Mouse (Mus musculus) cerebellum, postnatal 10 days (tissue): Measurements from ENCODE around the gene Arhgef17.

Experiments used
- DNase-seq, 2 experiments: peaks; one replicate each; pipeline ENCODE4 v3.0.0; 2021; ENCODE audit warnings: mixed read lengths in 2 of 2

The Arhgef17 gene

GRCm38 (mm10) chr7:100938106-100938505, 6.2 kb upstream of the Arhgef17 start:
- DNase-seq: peak; percentile 74 to 85

GRCm38 (mm10) chr7:100937481-100937880, 5.6 kb upstream of the Arhgef17 start:
- DNase-seq: no peak

GRCm38 (mm10) chr7:100933520-100933919, 1.6 kb upstream of the Arhgef17 start:
- no peak for DNase-seq

- peak; percentile 82 to 83 for DNase-seq
These were observed 637 bp upstream of the Arhgef17 start for GRCm38 (mm10) chr7:100932481-100933007.

- DNase-seq: peak; percentile 32 to 45
These were observed 486 bp downstream of the Arhgef17 start for GRCm38 (mm10) chr7:100931316-100931925.

GRCm38 (mm10) chr7:100930619-100931315, 1.1 kb downstream of the Arhgef17 start:
- no peak for DNase-seq

GRCm38 (mm10) chr7:100929639-100930303, 2.1 kb downstream of the Arhgef17 start:
- no peak for DNase-seq

- DNase-seq: no peak
These were observed 3.5 kb downstream of the Arhgef17 start for GRCm38 (mm10) chr7:100928456-100928855.

- DNase-seq: no peak
These were observed 4.5 kb downstream of the Arhgef17 start for GRCm38 (mm10) chr7:100927287-100928000.

GRCm38 (mm10) chr7:100926311-100926923, 5.5 kb downstream of the Arhgef17 start:
- DNase-seq: no peak

- DNase-seq: no peak
These were observed 7.0 kb downstream of the Arhgef17 start for GRCm38 (mm10) chr7:100924674-100925445.

- DNase-seq: no peak
These were observed 7.7 kb downstream of the Arhgef17 start for GRCm38 (mm10) chr7:100924200-100924599.

GRCm38 (mm10) chr7:100922907-100923306, 9.0 kb downstream of the Arhgef17 start:
- peak; percentile 65 to 75 for DNase-seq

- DNase-seq: no peak
These were observed 10.6 kb downstream of the Arhgef17 start for GRCm38 (mm10) chr7:100921289-100921688.

GRCm38 (mm10) chr7:100919809-100920107, 12.1 kb downstream of the Arhgef17 start:
- DNase-seq: no peak

- no peak for DNase-seq
These were observed 12.7 kb downstream of the Arhgef17 start for GRCm38 (mm10) chr7:100919006-100919808.

- DNase-seq: no peak
These were observed 13.7 kb downstream of the Arhgef17 start for GRCm38 (mm10) chr7:100918176-100918575.

- no peak for DNase-seq
These were observed 14.2 kb downstream of the Arhgef17 start for GRCm38 (mm10) chr7:100917751-100918150.

- no peak for DNase-seq
These were observed 15.4 kb downstream of the Arhgef17 start for GRCm38 (mm10) chr7:100916526-100916925.

GRCm38 (mm10) chr7:100915204-100915603, 16.7 kb downstream of the Arhgef17 start:
- DNase-seq: no peak

GRCm38 (mm10) chr7:100911791-100912190, 20.1 kb downstream of the Arhgef17 start:
- no peak for DNase-seq
